Mouse (Mus musculus) testis, adult 2 months (tissue): ENCODE measurements around the gene Sdhaf3.

Experiments
- CTCF ChIP-seq: fragments of 200-500 bp; IDR thresholded peaks from 2 replicates; pipeline ENCODE4 v1.5.1; 2012; ENCODE audit warnings: low read depth, mild to moderate bottlenecking, inconsistent platforms, low read length, moderate library complexity; ENCODE audit not compliant: control insufficient read depth, insufficient read depth, insufficient replicate concordance
- POLR2A ChIP-seq: fragments of 200-500 bp; IDR thresholded peaks from 2 replicates; pipeline ENCODE4 v1.6.1; 2012; ENCODE audit warnings: low read depth, mild to moderate bottlenecking, inconsistent platforms, low read length, moderate library complexity; ENCODE audit not compliant: control insufficient read depth

- TF ChIP-seq CTCF (no peak), POLR2A (no peak)
Measured at GRCm38 (mm10) chr6:6940845-6941244, 15.0 kb upstream of the Sdhaf3 start.
